Mouse (Mus musculus): ENCODE data around the gene 1110008P14Rik.
A peak's percentile ranks its signal among the peaks of the same experiment; 100 is the strongest.
"Not testable (repeated sequence)": the region's sequence is repeated elsewhere in the genome, so short reads cannot be mapped to it uniquely, and the experiment has no call there.

Gene 1110008P14Rik

DNA sequence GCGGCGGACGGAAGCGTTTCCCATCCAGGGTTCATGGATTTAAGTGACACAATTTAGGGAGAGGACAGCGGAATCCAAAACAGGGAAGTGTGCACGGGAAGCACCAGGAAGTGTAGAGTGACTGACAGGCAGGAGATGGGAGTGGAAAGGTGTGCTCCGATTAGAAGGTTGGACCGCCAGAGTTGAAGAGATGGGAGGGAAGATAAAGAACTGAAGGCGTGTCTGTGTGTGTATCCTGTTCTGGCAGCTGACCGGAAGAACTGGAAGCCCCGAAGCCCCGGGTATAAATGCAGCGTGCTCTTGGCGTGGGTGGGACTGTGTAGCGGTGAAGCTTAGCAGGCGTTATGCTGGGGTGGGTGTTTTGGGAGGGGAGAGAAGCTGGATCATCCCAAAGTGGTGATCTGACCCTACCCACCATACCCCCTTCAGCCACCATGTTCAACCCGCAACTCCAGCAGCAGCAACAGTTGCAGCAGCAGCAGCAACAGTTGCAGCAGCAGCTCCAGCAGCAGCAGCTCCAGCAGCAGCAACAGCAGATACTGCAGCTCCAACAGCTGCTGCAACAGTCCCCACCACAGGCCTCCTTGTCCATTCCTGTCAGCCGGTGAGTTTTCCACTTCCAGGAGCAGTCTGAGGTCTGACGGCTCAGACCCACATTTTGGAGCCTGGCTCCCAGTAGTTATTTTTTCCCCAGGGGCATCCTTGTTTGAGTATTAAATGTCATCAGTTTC, 18.2 kb downstream of the 1110008P14Rik start:
- TF ChIP-seq POU5F1 (IDR thresholded peaks at IDR 0.05; ENCODE audit: borderline replicate concordance, low read length) (no peak), NANOG (IDR thresholded peaks at IDR 0.05; ENCODE audit: borderline replicate concordance, low read length) (no peak), CTCF (conservative IDR thresholded peaks at IDR 0.05; ENCODE audit: low read length) (no peak)
- peak overlapping the region; percentile 89 for H3K4me3 ChIP-seq (replicated peaks; ENCODE audit: low read length)
- peaks cover 6% of the 10 kb centered on the region for H3K36me3 ChIP-seq (ENCODE audit: insufficient read depth, low read length)
- H3K9me3 ChIP-seq (ENCODE audit: low read length), result no peaks in the 10 kb centered on the region
- peaks cover 32% of the 10 kb centered on the region for H3K4me1 ChIP-seq (replicated peaks; ENCODE audit: low read depth, low read length)
- peaks cover 20% of the 10 kb centered on the region for H3K27me3 ChIP-seq (ENCODE audit: insufficient read depth, low read length)

DNA sequence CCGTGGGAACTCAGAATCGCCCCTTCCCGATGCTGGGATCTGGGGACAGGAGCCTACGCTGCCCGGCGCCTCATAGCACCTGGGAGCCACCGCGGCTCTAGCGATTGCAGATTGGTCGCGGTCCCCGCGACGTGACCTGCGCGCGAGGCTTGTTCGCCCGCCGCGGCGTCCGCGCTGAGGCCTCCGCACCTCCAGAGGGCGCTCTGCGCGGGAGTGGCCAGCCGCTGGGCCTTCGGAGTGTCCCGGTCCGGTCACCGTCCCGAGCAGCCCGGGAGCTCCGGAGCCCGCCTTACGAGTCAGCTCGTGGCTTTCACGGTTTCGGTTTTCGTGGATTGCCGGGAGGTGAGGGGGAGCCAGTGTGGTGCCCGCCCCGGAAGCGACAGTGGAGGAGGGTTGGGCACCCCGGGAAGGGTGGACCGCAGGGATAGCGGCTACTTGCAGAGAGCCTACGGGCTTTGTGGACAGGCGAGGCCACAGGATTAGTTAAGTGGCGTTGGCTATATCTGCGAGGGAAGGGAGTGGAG, 18.9 kb downstream of the 1110008P14Rik start:
- Histone ChIP-seq H3K36me3 (ENCODE audit: insufficient read depth, low read length) (peaks cover 6% of the 10 kb centered on the region), H3K27me3 (ENCODE audit: insufficient read depth, low read length) (peaks cover 20% of the 10 kb centered on the region), H3K4me3 (replicated peaks; ENCODE audit: low read length) (peak overlapping the region; percentile 89), H3K4me1 (replicated peaks; ENCODE audit: low read depth, low read length) (peaks cover 38% of the 10 kb centered on the region), H3K9me3 (ENCODE audit: low read length) (no peaks in the 10 kb centered on the region)
- TF ChIP-seq CTCF (conservative IDR thresholded peaks at IDR 0.05; ENCODE audit: low read length), result no peak; the same call in 1 of the 2 replicates
- no peak for TF ChIP-seq NANOG (IDR thresholded peaks at IDR 0.05; ENCODE audit: borderline replicate concordance, low read length)
- no peak for TF ChIP-seq POU5F1 (IDR thresholded peaks at IDR 0.05; ENCODE audit: borderline replicate concordance, low read length)

GRCm38 (mm10) chr2:32362274-32362673, 19.5 kb downstream of the 1110008P14Rik start:
- H3K4me1 ChIP-seq (replicated peaks; ENCODE audit: low read depth, low read length), result peaks cover 45% of the 10 kb centered on the region
- H3K27me3 ChIP-seq (ENCODE audit: insufficient read depth, low read length), result peaks cover 26% of the 10 kb centered on the region
- H3K36me3 ChIP-seq (ENCODE audit: insufficient read depth, low read length); H3K9me3 ChIP-seq (ENCODE audit: low read length): not testable (repeated sequence)
- H3K4me3 ChIP-seq (replicated peaks; ENCODE audit: low read length), result peak overlapping the region; percentile 89

GRCm38 (mm10) chr2:32361437-32361836, 20.3 kb downstream of the 1110008P14Rik start:
- peak overlapping the region; percentile 75 for H3K4me3 ChIP-seq (replicated peaks; ENCODE audit: low read length)
- no peaks in the 10 kb centered on the region for H3K9me3 ChIP-seq (ENCODE audit: low read length)
- TF ChIP-seq CTCF (conservative IDR thresholded peaks at IDR 0.05; ENCODE audit: low read length) (peak; percentile 47), POU5F1 (IDR thresholded peaks at IDR 0.05; ENCODE audit: borderline replicate concordance, low read length) (no peak)

DNA sequence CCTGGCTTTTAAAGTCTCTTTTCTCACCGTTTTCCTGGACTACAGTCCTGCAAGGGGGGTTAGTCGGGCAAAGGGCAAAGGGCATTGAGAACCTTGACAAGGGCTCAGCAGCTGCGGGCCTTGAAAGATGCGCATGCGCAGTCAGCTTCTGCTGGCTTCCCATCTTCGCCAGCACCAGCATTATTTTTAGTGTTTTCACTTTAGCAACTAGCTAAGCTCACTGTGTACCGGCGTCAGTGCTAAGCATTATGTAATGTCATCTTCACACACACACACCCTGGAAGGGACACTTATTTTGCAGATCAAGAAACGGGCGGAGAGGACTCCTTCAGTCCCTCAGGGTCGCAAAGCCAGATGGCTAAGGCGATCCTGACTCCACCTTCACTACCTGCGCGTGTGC, 21.0 kb downstream of the 1110008P14Rik start:
- peaks cover 29% of the 10 kb centered on the region for H3K27me3 ChIP-seq (ENCODE audit: insufficient read depth, low read length)
- peak overlapping the region; percentile 75 for H3K4me3 ChIP-seq (replicated peaks; ENCODE audit: low read length)
- H3K4me1 ChIP-seq (replicated peaks; ENCODE audit: low read depth, low read length), result peaks cover 46% of the 10 kb centered on the region
- TF ChIP-seq POU5F1 (IDR thresholded peaks at IDR 0.05; ENCODE audit: borderline replicate concordance, low read length), result no peak
- no peak for TF ChIP-seq NANOG (IDR thresholded peaks at IDR 0.05; ENCODE audit: borderline replicate concordance, low read length)
- TF ChIP-seq CTCF (conservative IDR thresholded peaks at IDR 0.05; ENCODE audit: low read length), result no peak
- no peaks in the 10 kb centered on the region for H3K9me3 ChIP-seq (ENCODE audit: low read length)
- no peaks in the 10 kb centered on the region for H3K36me3 ChIP-seq (ENCODE audit: insufficient read depth, low read length)

More at GRCm38 (mm10) chr2:32361437-32361836, 20.3 kb downstream of the 1110008P14Rik start:
- no peaks in the 10 kb centered on the region for H3K36me3 ChIP-seq (ENCODE audit: insufficient read depth, low read length)
- H3K4me1 ChIP-seq (replicated peaks; ENCODE audit: low read depth, low read length), result peaks cover 46% of the 10 kb centered on the region
- H3K27me3 ChIP-seq (ENCODE audit: insufficient read depth, low read length), result peaks cover 29% of the 10 kb centered on the region

- no peaks in the 10 kb centered on the region for H3K9me3 ChIP-seq (ENCODE audit: low read length)
- H3K4me3 ChIP-seq (replicated peaks; ENCODE audit: low read length), result 0 out of 2 replicates have a peak overlapping the region, but pooled peaks have one; percentile 17
- H3K27me3 ChIP-seq (ENCODE audit: insufficient read depth, low read length), result peaks cover 29% of the 10 kb centered on the region
- H3K4me1 ChIP-seq (replicated peaks; ENCODE audit: low read depth, low read length), result peaks cover 43% of the 10 kb centered on the region
- TF ChIP-seq CTCF (conservative IDR thresholded peaks at IDR 0.05; ENCODE audit: low read length), result no peak
- no peak for TF ChIP-seq NANOG (IDR thresholded peaks at IDR 0.05; ENCODE audit: borderline replicate concordance, low read length)
- no peak for TF ChIP-seq POU5F1 (IDR thresholded peaks at IDR 0.05; ENCODE audit: borderline replicate concordance, low read length)
- H3K36me3 ChIP-seq (ENCODE audit: insufficient read depth, low read length), result no peaks in the 10 kb centered on the region
Observed at GRCm38 (mm10) chr2:32358381-32358780, 23.4 kb downstream of the 1110008P14Rik start.

- Histone ChIP-seq H3K4me3 (replicated peaks; ENCODE audit: low read length) (no peak overlapping the region), H3K27me3 (ENCODE audit: insufficient read depth, low read length) (peaks cover 30% of the 10 kb centered on the region), H3K9me3 (ENCODE audit: low read length) (no peaks in the 10 kb centered on the region), H3K4me1 (replicated peaks; ENCODE audit: low read depth, low read length) (peaks cover 39% of the 10 kb centered on the region), H3K36me3 (ENCODE audit: insufficient read depth, low read length) (no peaks in the 10 kb centered on the region)
- TF ChIP-seq POU5F1 (IDR thresholded peaks at IDR 0.05; ENCODE audit: borderline replicate concordance, low read length) (no peak), NANOG (IDR thresholded peaks at IDR 0.05; ENCODE audit: borderline replicate concordance, low read length) (no peak), CTCF (conservative IDR thresholded peaks at IDR 0.05; ENCODE audit: low read length) (no peak)
Observed at GRCm38 (mm10) chr2:32357710-32358109, 24.0 kb downstream of the 1110008P14Rik start.

DNA sequence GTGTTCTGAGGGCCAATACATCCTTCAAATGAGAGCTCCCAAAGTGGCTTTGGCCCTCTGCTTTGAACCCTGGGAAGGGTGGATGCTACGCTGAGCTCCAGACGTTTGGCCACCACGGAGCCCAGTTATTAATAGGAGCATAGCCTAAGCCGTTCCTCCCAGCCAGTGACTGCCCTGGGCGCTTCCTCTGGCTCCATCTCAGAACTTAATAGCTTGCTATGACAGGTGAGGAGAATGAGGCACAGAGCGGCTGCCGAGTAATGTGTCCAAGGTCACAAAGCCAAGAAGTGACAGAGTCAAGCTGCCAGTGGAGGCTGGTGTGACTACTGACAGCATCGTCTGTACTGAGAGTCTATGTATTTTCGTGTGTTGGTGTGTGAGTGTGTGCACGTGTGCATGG, 25.5 kb downstream of the 1110008P14Rik start:
- H3K27me3 ChIP-seq (ENCODE audit: insufficient read depth, low read length), result peaks cover 35% of the 10 kb centered on the region
- no peaks in the 10 kb centered on the region for H3K36me3 ChIP-seq (ENCODE audit: insufficient read depth, low read length)
- no peaks in the 10 kb centered on the region for H3K9me3 ChIP-seq (ENCODE audit: low read length)
- peaks cover 42% of the 10 kb centered on the region for H3K4me1 ChIP-seq (replicated peaks; ENCODE audit: low read depth, low read length)
- no peak overlapping the region for H3K4me3 ChIP-seq (replicated peaks; ENCODE audit: low read length)
- TF ChIP-seq POU5F1 (IDR thresholded peaks at IDR 0.05; ENCODE audit: borderline replicate concordance, low read length) (no peak), NANOG (IDR thresholded peaks at IDR 0.05; ENCODE audit: borderline replicate concordance, low read length) (no peak), CTCF (conservative IDR thresholded peaks at IDR 0.05; ENCODE audit: low read length) (no peak)

Measured in E14TG2a.4 (cell line).